Mouse (Mus musculus): ENCODE results near the gene Arsj.

Arsj gene

DNA sequence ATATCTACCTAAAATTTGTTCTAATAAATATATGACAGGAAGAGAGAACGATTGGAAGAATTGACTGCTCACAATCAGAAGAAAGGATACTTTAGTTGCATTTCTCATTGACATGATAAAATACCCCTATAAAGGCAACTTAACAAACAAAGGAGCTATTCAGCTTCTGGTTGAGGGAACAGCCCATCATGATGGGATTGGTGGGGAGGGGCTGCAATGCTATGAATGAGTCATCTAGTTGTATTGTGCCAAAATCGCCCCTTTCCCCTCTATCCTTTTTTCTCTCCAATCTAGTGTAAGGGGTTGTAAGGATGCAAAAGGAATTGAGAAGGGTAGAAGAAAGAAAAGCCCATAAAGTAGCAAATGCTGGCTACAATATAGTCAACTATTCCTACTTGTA, 100.8 kb downstream of the Arsj start:
- DNase-seq (ENCODE audit: low read depth, low spot score), result no peak
- Histone ChIP-seq H3K27me3 (ENCODE audit: control insufficient read depth, insufficient read depth, low read length, poor library complexity, severe bottlenecking) (no peaks in the 10 kb centered on the region), H3K36me3 (ENCODE audit: control insufficient read depth, insufficient read depth, low read length, poor library complexity, severe bottlenecking) (no peaks in the 10 kb centered on the region)

Data from splenic B cell, adult 2 months (primary cell).